Mouse (Mus musculus) ovary, postnatal 10 days (tissue): ENCODE results near the gene Atxn7.

Experiments used
- DNase-seq: peaks from one replicate; pipeline ENCODE4 v3.0.0; 2022; ENCODE audit warnings: low spot score

The Atxn7 gene

DNA sequence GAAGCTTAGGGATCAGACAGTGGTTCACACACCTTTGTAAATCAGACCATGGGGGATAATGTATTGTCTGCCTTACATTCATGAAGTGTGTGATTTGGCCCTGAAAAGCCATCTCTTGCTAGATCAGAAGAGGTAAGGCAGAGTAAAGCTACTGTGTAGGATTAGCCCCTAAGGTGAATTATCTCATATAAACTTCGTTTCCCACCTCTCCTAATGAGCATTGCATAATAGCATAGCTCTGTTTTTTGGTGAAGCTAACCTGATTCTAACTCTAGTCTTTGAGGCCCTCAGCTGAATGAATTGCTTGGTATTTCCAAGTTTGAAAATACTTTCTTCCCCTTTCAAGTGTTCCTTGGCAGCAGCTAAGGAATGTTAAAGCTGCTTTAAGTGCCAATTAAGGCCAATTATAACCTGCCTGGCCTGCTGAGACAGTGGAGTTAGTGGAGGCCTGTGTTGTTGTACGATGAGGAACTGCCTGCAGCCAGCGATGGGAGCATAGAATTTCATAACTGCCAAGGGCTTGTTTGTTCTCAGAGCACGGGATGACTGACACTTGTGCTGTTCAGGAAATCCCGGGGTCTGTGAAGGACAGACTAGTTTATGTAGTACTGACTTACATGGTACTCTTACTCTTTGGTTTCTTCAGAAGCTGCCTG, 103.4 kb downstream of the Atxn7 start:
- no peak for DNase-seq

DNA sequence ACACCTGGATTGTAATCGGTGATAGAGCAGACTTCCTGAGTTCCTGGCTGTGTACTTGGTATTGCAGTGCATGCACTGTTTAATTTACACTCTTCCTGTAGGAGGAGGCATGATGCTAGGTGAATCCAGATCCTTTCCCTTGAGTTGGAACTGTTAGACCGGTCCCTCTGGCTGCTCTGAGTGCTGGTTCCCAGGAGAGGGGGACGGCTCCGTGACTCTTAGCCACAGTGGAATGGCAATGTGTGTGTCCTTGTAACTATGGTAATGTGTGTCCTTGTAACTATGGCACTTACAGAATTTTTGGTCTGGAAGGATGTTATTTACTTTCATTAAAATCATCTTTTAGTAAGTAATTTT, 103.9 kb downstream of the Atxn7 start:
- no peak for DNase-seq

DNA sequence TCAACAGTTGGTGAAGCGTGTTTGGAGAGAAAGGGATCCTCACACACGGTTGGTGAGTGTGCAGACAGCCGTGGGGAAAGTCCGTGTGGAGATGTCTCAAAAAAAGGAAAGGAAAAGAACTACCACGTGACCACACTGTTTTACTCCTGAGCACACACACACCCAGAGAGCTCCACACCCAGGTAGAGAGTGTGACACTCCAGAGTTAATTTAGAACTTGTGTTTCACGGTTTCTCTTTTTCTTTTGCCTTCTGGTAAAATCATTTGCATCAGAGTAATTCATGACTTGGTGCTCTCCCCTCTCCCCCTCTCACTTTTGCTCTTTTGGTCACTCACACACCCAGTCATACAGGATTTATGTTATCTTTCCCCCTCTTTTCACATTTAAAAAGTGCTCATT, 105.0 kb downstream of the Atxn7 start:
- DNase-seq = no peak

- no peak for DNase-seq
Observed at GRCm38 (mm10) chr14:14067648-14068472, 106.6 kb downstream of the Atxn7 start.

GRCm38 (mm10) chr14:14068553-14068952, 107.3 kb downstream of the Atxn7 start:
- DNase-seq = no peak

DNA sequence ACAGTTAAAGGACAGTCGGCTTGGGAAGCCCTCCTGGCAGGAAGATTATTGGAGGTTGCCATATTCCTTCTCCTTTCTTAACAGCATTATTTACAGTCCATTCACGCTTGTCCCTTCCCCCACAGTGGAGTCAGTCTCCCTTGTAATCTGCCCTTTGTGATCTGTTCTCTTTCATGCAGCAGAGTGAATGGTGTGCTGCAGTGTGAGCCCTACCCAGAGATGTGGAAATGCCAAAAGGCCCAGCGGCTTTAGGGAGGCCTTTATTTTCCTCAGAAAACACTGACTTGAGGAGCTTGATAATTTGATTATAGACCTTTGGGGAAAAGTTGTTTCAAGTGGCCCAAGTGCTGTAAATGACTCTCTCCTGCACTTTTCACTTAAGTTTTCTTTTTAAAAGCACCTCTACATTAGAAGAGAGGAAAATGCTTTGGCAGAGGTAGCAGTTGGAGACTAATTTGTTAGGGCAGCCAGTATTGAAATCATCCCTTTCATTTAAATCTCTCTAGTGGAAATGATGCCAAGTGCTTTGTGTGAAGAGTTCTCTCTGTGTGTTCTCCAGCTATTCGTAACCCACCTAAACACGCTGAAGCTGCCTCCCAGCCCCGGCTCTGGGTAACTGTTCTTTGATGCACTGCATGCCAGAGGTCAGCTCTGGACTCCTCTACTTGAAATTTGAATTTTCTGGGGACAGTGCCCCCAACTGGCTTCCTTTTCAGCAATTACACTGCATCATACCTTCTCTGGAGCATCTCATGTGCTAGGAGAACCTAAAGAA, 109.5 kb downstream of the Atxn7 start:
- no peak for DNase-seq

DNA sequence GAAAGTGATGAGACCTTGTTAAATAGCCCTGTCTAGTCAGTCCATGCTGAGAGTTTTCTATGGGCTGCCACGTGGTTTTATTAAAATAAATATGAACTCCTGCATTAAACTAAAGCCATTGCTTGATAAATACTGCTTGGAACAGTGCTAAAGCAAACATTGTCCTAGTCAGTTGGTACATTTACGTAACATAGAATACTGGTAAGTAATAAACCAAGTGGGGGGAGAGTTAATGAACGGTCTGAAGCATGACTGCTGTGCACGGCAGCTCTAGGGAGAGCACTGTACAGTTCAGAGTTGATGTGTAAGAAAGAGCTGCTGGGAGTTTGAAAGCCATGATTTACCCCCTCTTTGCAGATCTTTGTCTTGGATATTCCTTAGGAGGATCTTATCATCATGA, 110.2 kb downstream of the Atxn7 start:
- no peak for DNase-seq

DNA sequence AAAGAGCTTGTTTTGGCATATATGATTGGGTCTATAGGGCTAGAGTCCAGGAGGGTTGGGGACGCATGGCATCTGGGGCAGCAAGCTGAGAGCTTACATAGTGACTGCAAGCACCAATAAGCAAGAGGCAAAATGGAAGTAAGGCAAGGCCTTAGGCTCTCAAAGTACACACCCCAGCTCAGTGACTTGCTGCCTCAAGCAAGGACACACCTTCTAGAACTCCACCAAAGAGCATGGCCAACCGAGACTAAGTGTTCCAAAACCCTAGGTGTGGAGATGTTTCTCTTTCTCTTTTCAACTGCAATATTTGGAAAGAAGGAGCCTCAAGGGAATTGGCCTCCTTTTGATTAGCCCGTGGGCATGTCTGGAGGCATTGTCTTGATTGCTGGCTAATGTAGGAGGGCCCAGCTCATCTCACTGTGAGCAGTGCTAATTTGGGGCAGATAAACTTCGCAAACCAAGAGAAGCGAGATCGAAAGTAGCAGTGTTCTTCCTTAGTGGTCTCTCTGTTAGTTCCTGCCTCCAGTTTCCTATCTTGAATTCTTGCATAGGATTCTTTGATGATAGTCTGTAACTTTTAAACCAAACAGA, 119.5 kb downstream of the Atxn7 start:
- DNase-seq = no peak

GRCm38 (mm10) chr14:14083811-14084210, 122.6 kb downstream of the Atxn7 start:
- no peak for DNase-seq

GRCm38 (mm10) chr14:14086711-14087263, 125.5 kb downstream of the Atxn7 start:
- DNase-seq = no peak

DNA sequence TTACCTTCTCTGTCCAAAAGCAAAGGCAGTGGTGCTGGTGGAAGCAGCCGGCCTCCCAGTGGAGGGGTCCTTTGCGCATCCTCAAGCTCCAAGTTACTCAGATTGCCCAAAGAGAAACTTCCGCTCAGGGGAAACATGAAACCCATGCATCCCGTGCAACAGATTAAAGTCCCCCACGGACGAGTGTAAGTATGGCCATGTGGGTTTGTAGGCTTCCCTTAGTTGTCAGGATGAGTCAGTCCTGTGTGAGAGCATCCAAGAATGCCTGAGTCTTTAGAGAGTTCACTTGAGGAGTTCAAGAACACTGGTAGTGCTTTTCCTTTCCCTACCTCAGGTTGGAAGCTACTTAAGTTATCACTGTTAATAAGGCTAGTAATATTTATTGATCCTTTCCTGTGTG, 126.1 kb downstream of the Atxn7 start:
- no peak for DNase-seq

- no peak for DNase-seq
Observed at GRCm38 (mm10) chr14:14088016-14088791, 127.0 kb downstream of the Atxn7 start.

- no peak for DNase-seq
Observed at GRCm38 (mm10) chr14:14090571-14090970, 129.3 kb downstream of the Atxn7 start.

- peak; percentile 70 for DNase-seq
Observed at GRCm38 (mm10) chr14:14098330-14098980, 137.2 kb downstream of the Atxn7 start.

DNA sequence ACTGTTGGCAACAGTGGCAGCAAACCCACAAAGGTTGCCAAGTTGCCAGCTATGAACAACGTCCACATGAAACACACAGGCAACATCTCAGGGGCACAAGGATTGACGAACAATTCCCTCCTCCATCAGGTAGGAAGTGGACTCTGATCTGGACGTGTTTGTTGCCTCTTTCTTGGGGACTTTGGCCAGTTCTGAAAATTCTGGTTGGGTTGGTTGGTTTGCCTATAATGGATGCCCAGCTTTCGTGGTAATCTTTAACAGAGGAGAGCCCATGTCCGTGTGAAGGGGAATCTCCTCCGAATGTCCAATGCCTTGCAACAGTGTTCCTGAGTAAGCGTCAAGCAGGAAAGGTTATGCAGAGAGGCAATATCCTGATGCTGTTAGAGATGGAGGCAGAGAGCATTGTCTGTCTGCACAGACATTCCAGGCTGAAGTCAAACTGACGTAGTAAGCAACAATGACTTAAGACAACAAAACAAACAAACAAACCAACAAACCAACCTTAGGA, 139.6 kb downstream of the Atxn7 start:
- no peak for DNase-seq

GRCm38 (mm10) chr14:14101296-14101695, 140.1 kb downstream of the Atxn7 start:
- DNase-seq = no peak

DNA sequence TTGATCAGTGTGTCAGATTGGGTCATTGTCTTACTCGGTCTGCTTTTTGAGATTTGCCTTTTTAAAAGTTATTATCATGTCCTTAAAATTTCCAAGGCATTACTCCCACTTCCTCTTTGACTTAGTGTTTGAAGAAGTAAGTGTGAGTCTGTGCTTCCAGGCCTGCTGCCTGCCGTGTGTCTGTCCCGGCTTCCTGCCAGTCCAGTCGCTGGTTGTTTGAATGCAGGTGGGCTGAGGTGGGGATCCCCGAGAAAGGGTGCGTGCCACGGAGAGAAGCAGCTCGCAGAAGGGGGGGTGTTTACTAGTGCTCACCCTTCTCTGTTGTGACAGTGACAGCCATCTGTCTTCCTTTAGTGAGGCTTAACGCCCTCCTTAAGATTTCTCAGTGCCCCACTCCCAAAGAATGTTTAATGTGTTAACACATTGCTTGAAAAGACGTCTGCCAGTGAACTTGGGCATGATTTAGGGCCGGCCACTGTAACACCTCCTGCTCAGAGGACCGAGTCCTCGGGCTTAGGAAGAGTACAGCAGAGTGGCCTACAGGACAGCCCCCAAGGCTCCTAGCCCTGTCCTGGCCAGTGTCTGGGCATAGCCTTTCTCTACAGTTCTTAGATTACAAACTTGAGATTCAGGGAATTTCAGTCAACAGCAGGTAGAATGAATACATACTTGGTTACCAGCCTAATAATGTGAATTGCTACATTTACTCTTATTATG, 143.1 kb downstream of the Atxn7 start:
- DNase-seq = no peak

DNA sequence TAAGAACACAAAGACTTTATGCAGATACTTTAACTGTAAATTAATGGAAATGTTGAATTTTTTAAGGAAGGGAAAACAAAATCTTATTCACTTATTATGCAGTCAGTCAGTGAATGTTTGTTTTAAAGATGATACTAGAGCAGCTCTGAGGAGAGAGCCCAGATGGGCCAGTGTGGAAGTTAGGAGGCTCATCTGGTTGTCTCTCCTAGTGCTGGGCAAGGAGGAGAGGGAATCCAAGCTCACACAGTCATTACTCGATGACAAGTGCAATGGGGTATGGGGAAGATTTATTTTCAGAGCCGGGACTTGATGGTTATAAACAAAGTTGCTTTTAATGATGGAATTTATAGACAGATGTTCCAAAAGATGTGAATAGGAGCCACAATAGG, 143.7 kb downstream of the Atxn7 start:
- DNase-seq = no peak

- no peak for DNase-seq
Observed at GRCm38 (mm10) chr14:14110710-14111109, 149.5 kb downstream of the Atxn7 start.
